Mouse (Mus musculus) limb, embryonic 10.5 days (tissue): ENCODE data around the gene Klk14. TPM values are rescaled to one million over a fixed set of nuclear protein-coding genes. Genes with fewer than 3 reads are reported as not detected.
"Not testable (repeated sequence)": the region's sequence is repeated elsewhere in the genome, so short reads cannot be mapped to it uniquely, and the experiment has no call there.

Experiments
- DNase-seq: peaks from one replicate; pipeline ENCODE4 v3.0.0-alpha.2; 2017; ENCODE audit warnings: low spot score
- H3K27ac ChIP-seq: fragments of 300-500 bp; sonication (generic); 2 replicates; pipeline ENCODE4 v1.5.1; 2016; ENCODE audit warnings: mild to moderate bottlenecking
- H3K27me3 ChIP-seq: fragments of 300-500 bp; sonication (generic); 2 replicates; pipeline ENCODE4 v1.6.1; 2016; ENCODE audit warnings: low read depth, mild to moderate bottlenecking; ENCODE audit not compliant: poor library complexity, severe bottlenecking
- H3K36me3 ChIP-seq: fragments of 300-500 bp; sonication (generic); 2 replicates; pipeline ENCODE4 v1.6.1; 2016; ENCODE audit warnings: mild to moderate bottlenecking, moderate library complexity
- H3K4me1 ChIP-seq: fragments of 300-500 bp; sonication (generic); 2 replicates; pipeline ENCODE4 v1.6.1; 2016
- H3K4me3 ChIP-seq: fragments of 300-500 bp; sonication (generic); 2 replicates; pipeline ENCODE4 v1.5.1; 2016; ENCODE audit warnings: mild to moderate bottlenecking, moderate library complexity
- H3K9me3 ChIP-seq: fragments of 300-500 bp; sonication (generic); replicated peaks from 2 replicates; pipeline ENCODE4 v1.6.1; 2016; ENCODE audit warnings: mild to moderate bottlenecking
- WGBS: fragments of 180-500 bp; shearing (Covaris S2); methylation state at CpG from one replicate; pipeline ENCODE4 v1.1.7; 2016; 5-methylcytosine and 5-hydroxymethylcytosine counted together
- polyA plus RNA-seq: library from polyadenylated mRNA; unstranded; fragments of >200 nt; fragmentation: Nextera tagmentation; extraction: Ambion mirVana; gene quantifications from 2 replicates; pipeline ENCODE4 v1.2.1, GENCODE M21; 2016

Gene Klk14
- not detected in 2 replicates for polyA plus RNA-seq

- Histone ChIP-seq H3K9me3 (no peaks in the 10 kb centered on the region), H3K27ac (no peak within 1 kb of the TSS), H3K36me3 (no peaks in the 10 kb centered on the region), H3K27me3 (no peaks in the 10 kb centered on the region), H3K4me1 (no peaks in the 10 kb centered on the region), H3K4me3 (no peak within 1 kb of the TSS)
- DNase-seq: no peak
Observed at GRCm38 (mm10) chr7:43690118-43690517, at the start of gene Klk14. Klk14 (plus strand) TSS chr7:43690418.

GRCm38 (mm10) chr7:43642587-43642986 is 47.6 kb upstream of the Klk14 start:
- H3K4me3 ChIP-seq: no peak overlapping the region
- DNase-seq: no peak
- H3K9me3 ChIP-seq: no peaks in the 10 kb centered on the region
- H3K27ac ChIP-seq: no peak overlapping the region
- no peaks in the 10 kb centered on the region for H3K36me3 ChIP-seq
- no peaks in the 10 kb centered on the region for H3K4me1 ChIP-seq
- 88% methylated on average over 5 of the region's 5 CpGs for WGBS
- H3K27me3 ChIP-seq: no peaks in the 10 kb centered on the region

GRCm38 (mm10) chr7:43643046-43643652 is 47.1 kb upstream of the Klk14 start:
- Histone ChIP-seq H3K4me1 (no peaks in the 10 kb centered on the region), H3K27me3 (no peaks in the 10 kb centered on the region), H3K4me3 (no peak overlapping the region), H3K36me3 (no peaks in the 10 kb centered on the region), H3K27ac (no peak overlapping the region), H3K9me3 (no peaks in the 10 kb centered on the region)
- DNase-seq: no peak
- 88% methylated on average over 17 of the region's 17 CpGs for WGBS

- Histone ChIP-seq H3K27me3 (no peaks in the 10 kb centered on the region), H3K9me3 (0 out of 2 replicates have a peak, but pooled peaks cover 2% of the 10 kb centered on the region), H3K27ac (no peak overlapping the region), H3K4me3 (no peak overlapping the region), H3K36me3 (no peaks in the 10 kb centered on the region), H3K4me1 (no peaks in the 10 kb centered on the region)
- no peak for DNase-seq
- 91% methylated on average over 6 of the region's 6 CpGs for WGBS
Observed at GRCm38 (mm10) chr7:43652683-43653082, 37.5 kb upstream of the Klk14 start.

GRCm38 (mm10) chr7:43654519-43654918 is 35.7 kb upstream of the Klk14 start:
- DNase-seq: no peak
- Histone ChIP-seq H3K9me3 (0 out of 2 replicates have a peak, but pooled peaks cover 2% of the 10 kb centered on the region), H3K27ac (no peak overlapping the region), H3K27me3 (no peaks in the 10 kb centered on the region), H3K4me3 (no peak overlapping the region), H3K4me1 (no peaks in the 10 kb centered on the region), H3K36me3 (no peaks in the 10 kb centered on the region)
- WGBS: 84% methylated on average over 3 of the region's 3 CpGs

- Histone ChIP-seq H3K27me3 (no peaks in the 10 kb centered on the region), H3K36me3 (no peaks in the 10 kb centered on the region), H3K4me1 (no peaks in the 10 kb centered on the region), H3K4me3 (no peak overlapping the region), H3K9me3 (0 out of 2 replicates have a peak, but pooled peaks cover 2% of the 10 kb centered on the region), H3K27ac (no peak overlapping the region)
- no peak for DNase-seq
- 76% methylated on average over 6 of the region's 6 CpGs for WGBS
Observed at GRCm38 (mm10) chr7:43656232-43656631, 34.0 kb upstream of the Klk14 start.

GRCm38 (mm10) chr7:43660002-43660401 is 30.2 kb upstream of the Klk14 start, which contains the start of gene Siglece:
Siglece (minus strand) TSS chr7:43660161.
- Histone ChIP-seq H3K36me3 (no peaks in the 10 kb centered on the region), H3K4me3 (no peak within 1 kb of the TSS), H3K27me3 (no peaks in the 10 kb centered on the region), H3K27ac (no peak within 1 kb of the TSS), H3K4me1 (no peaks in the 10 kb centered on the region), H3K9me3 (no peaks in the 10 kb centered on the region)
- DNase-seq: no peak
- 83% methylated on average over 1 of the region's 1 CpGs for WGBS

GRCm38 (mm10) chr7:43662804-43663203 is 27.4 kb upstream of the Klk14 start:
- no peak overlapping the region for H3K27ac ChIP-seq

GRCm38 (mm10) chr7:43667221-43667620 is 23.0 kb upstream of the Klk14 start:
- not testable (repeated sequence) for H3K4me3 ChIP-seq, H3K27me3 ChIP-seq, DNase-seq, H3K4me1 ChIP-seq, H3K27ac ChIP-seq, H3K36me3 ChIP-seq, H3K9me3 ChIP-seq
- whole genome bisulfite sequencing: 93% methylated on average over 4 of the region's 4 CpGs

More at GRCm38 (mm10) chr7:43662804-43663203, 27.4 kb upstream of the Klk14 start:
- H3K4me3 ChIP-seq: no peak overlapping the region
- H3K27me3 ChIP-seq: no peaks in the 10 kb centered on the region
- H3K4me1 ChIP-seq: no peaks in the 10 kb centered on the region
- DNase-seq: no peak
- no peaks in the 10 kb centered on the region for H3K36me3 ChIP-seq
- WGBS: 91% methylated on average over 1 of the region's 1 CpGs
- H3K9me3 ChIP-seq: no peaks in the 10 kb centered on the region

GRCm38 (mm10) chr7:43668582-43668981 is 21.6 kb upstream of the Klk14 start:
- WGBS: 29% methylated on average over 3 of the region's 3 CpGs
- no peaks in the 10 kb centered on the region for H3K9me3 ChIP-seq
- no peak for DNase-seq

GRCm38 (mm10) chr7:43671064-43671808 is 19.0 kb upstream of the Klk14 start:
- DNase-seq: no peak
- Histone ChIP-seq H3K4me1 (peaks cover 12% of the 10 kb centered on the region), H3K9me3 (no peaks in the 10 kb centered on the region), H3K36me3 (peaks cover 22% of the 10 kb centered on the region), H3K4me3 (peak overlapping the region; percentile 66), H3K27me3 (no peaks in the 10 kb centered on the region), H3K27ac (peak overlapping the region; percentile 85)
- 66% methylated on average over 11 of the region's 11 CpGs for WGBS

More at GRCm38 (mm10) chr7:43668582-43668981, 21.6 kb upstream of the Klk14 start:
- Histone ChIP-seq H3K27ac (no peak overlapping the region), H3K4me1 (peaks cover 12% of the 10 kb centered on the region), H3K4me3 (no peak overlapping the region), H3K36me3 (no peaks in the 10 kb centered on the region), H3K27me3 (no peaks in the 10 kb centered on the region)

- DNase-seq: peak; percentile 76
- Histone ChIP-seq H3K27ac (peak within 1 kb of the TSS; percentile 85), H3K4me1 (peaks cover 12% of the 10 kb centered on the region), H3K4me3 (peak within 1 kb of the TSS; percentile 66), H3K27me3 (no peaks in the 10 kb centered on the region), H3K36me3 (peaks cover 30% of the 10 kb centered on the region), H3K9me3 (no peaks in the 10 kb centered on the region)
- WGBS: under 1% methylated on average over 26 of the region's 26 CpGs
Observed at GRCm38 (mm10) chr7:43671809-43672580, 18.2 kb upstream of the Klk14 start, which contains the start of gene Ctu1. Ctu1 (plus strand) TSS chr7:43672016.
